Mouse (Mus musculus): ENCODE data around the gene Rela. TPM values are rescaled to one million over a fixed set of nuclear protein-coding genes. Genes with fewer than 3 reads are reported as not detected.
A peak's percentile ranks its signal among the peaks of the same experiment; 100 is the strongest.

Gene Rela
- polyA plus RNA-seq, 1 experiment from 2014 or later, result 37.7 TPM

- WGBS, result 93% methylated on average over 26 of the region's 26 CpGs
- Histone ChIP-seq H3K36me3 (ENCODE audit: control insufficient read depth, insufficient read depth) (peaks cover 55% of the 10 kb centered on the region), H3K4me3 (ENCODE audit: low read length) (no peak overlapping the region), H3K27me3 (ENCODE audit: control insufficient read depth, insufficient read depth, low read length) (no peaks in the 10 kb centered on the region), H3K9ac (ENCODE audit: low read length) (no peak overlapping the region), H3K4me1 (ENCODE audit: control insufficient read depth, insufficient read depth, low read length) (peaks cover 19% of the 10 kb centered on the region), H3K27ac (ENCODE audit: low read length) (no peak overlapping the region), H3K4me2 (ENCODE audit: low read depth, low read length) (no peak overlapping the region), H3K9me3 (replicated peaks; ENCODE audit: control insufficient read depth, low read length) (no peaks in the 10 kb centered on the region)
- no peak for ATAC-seq (replicated peaks; ENCODE audit: extremely low read depth, insufficient read depth, low FRiP score)
Measured at GRCm38 (mm10) chr19:5607705-5608410, 29.4 kb upstream of the Rela start.

- H3K27me3 ChIP-seq (ENCODE audit: control insufficient read depth, insufficient read depth, low read length), result no peaks in the 10 kb centered on the region
- H3K9ac ChIP-seq (ENCODE audit: low read length), result no peak overlapping the region; the same call in 1 of the 2 replicates
- H3K36me3 ChIP-seq (ENCODE audit: control insufficient read depth, insufficient read depth), result peaks cover 48% of the 10 kb centered on the region
- no peak overlapping the region for H3K27ac ChIP-seq (ENCODE audit: low read length)
- no peak for ATAC-seq (replicated peaks; ENCODE audit: extremely low read depth, insufficient read depth, low FRiP score)
- H3K4me2 ChIP-seq (ENCODE audit: low read depth, low read length), result peak overlapping the region; percentile 85
- peaks cover 15% of the 10 kb centered on the region for H3K4me1 ChIP-seq (ENCODE audit: control insufficient read depth, insufficient read depth, low read length)
- WGBS, result 93% methylated on average over 13 of the region's 13 CpGs
- peak overlapping the region; percentile 78 for H3K4me3 ChIP-seq (ENCODE audit: low read length)
- no peaks in the 10 kb centered on the region for H3K9me3 ChIP-seq (replicated peaks; ENCODE audit: control insufficient read depth, low read length)
Measured at GRCm38 (mm10) chr19:5608707-5609106, 28.6 kb upstream of the Rela start.

GRCm38 (mm10) chr19:5609171-5609546 is 28.1 kb upstream of the Rela start:
- 58% methylated on average over 10 of the region's 10 CpGs for WGBS
- Histone ChIP-seq H3K27me3 (ENCODE audit: control insufficient read depth, insufficient read depth, low read length) (no peaks in the 10 kb centered on the region), H3K27ac (ENCODE audit: low read length) (peak overlapping the region; percentile 96), H3K36me3 (ENCODE audit: control insufficient read depth, insufficient read depth) (peaks cover 45% of the 10 kb centered on the region), H3K9ac (ENCODE audit: low read length) (peak overlapping the region; percentile 87), H3K9me3 (replicated peaks; ENCODE audit: control insufficient read depth, low read length) (no peaks in the 10 kb centered on the region), H3K4me3 (ENCODE audit: low read length) (peak overlapping the region; percentile 78), H3K4me2 (ENCODE audit: low read depth, low read length) (peak overlapping the region; percentile 85), H3K4me1 (ENCODE audit: control insufficient read depth, insufficient read depth, low read length) (peaks cover 15% of the 10 kb centered on the region)
- ATAC-seq (replicated peaks; ENCODE audit: extremely low read depth, insufficient read depth, low FRiP score), result no peak

GRCm38 (mm10) chr19:5609547-5610404 is 27.5 kb upstream of the Rela start, which contains the start of gene Kat5:
Gene Kat5, minus strand, starts transcription at chr19:5610237.
- Histone ChIP-seq H3K9ac (ENCODE audit: low read length) (peak within 1 kb of the TSS; percentile 87), H3K27ac (ENCODE audit: low read length) (peak within 1 kb of the TSS; percentile 96), H3K27me3 (ENCODE audit: control insufficient read depth, insufficient read depth, low read length) (no peaks in the 10 kb centered on the region), H3K4me1 (ENCODE audit: control insufficient read depth, insufficient read depth, low read length) (peaks cover 15% of the 10 kb centered on the region), H3K4me2 (ENCODE audit: low read depth, low read length) (peak within 1 kb of the TSS; percentile 85), H3K4me3 (ENCODE audit: low read length) (peak within 1 kb of the TSS; percentile 78), H3K36me3 (ENCODE audit: control insufficient read depth, insufficient read depth) (peaks cover 39% of the 10 kb centered on the region), H3K9me3 (replicated peaks; ENCODE audit: control insufficient read depth, low read length) (no peaks in the 10 kb centered on the region)
- under 1% methylated on average over 55 of the region's 55 CpGs for WGBS
- ATAC-seq (replicated peaks; ENCODE audit: extremely low read depth, insufficient read depth, low FRiP score), result peak; percentile 90

- H3K9me3 ChIP-seq (replicated peaks; ENCODE audit: control insufficient read depth, low read length), result no peaks in the 10 kb centered on the region
- peaks cover 17% of the 10 kb centered on the region for H3K36me3 ChIP-seq (ENCODE audit: control insufficient read depth, insufficient read depth)
- no peak overlapping the region for H3K27ac ChIP-seq (ENCODE audit: low read length)
- H3K4me1 ChIP-seq (ENCODE audit: control insufficient read depth, insufficient read depth, low read length), result peaks cover 17% of the 10 kb centered on the region
- H3K4me3 ChIP-seq (ENCODE audit: low read length), result no peak overlapping the region
- ATAC-seq (replicated peaks; ENCODE audit: extremely low read depth, insufficient read depth, low FRiP score), result no peak
- no peak overlapping the region for H3K4me2 ChIP-seq (ENCODE audit: low read depth, low read length)
- no peak overlapping the region for H3K9ac ChIP-seq (ENCODE audit: low read length)
- WGBS, result 82% methylated on average over 1 of the region's 1 CpGs
- H3K27me3 ChIP-seq (ENCODE audit: control insufficient read depth, insufficient read depth, low read length), result no peaks in the 10 kb centered on the region
Measured at GRCm38 (mm10) chr19:5611973-5612372, 25.3 kb upstream of the Rela start.

GRCm38 (mm10) chr19:5612762-5613411 is 24.4 kb upstream of the Rela start:
- Histone ChIP-seq H3K9ac (ENCODE audit: low read length) (no peak overlapping the region), H3K27ac (ENCODE audit: low read length) (no peak overlapping the region), H3K9me3 (replicated peaks; ENCODE audit: control insufficient read depth, low read length) (no peaks in the 10 kb centered on the region), H3K4me1 (ENCODE audit: control insufficient read depth, insufficient read depth, low read length) (peaks cover 17% of the 10 kb centered on the region), H3K27me3 (ENCODE audit: control insufficient read depth, insufficient read depth, low read length) (no peaks in the 10 kb centered on the region), H3K36me3 (ENCODE audit: control insufficient read depth, insufficient read depth) (peaks cover 8% of the 10 kb centered on the region), H3K4me2 (ENCODE audit: low read depth, low read length) (no peak overlapping the region), H3K4me3 (ENCODE audit: low read length) (no peak overlapping the region)
- WGBS, result 64% methylated on average over 3 of the region's 3 CpGs
- ATAC-seq (replicated peaks; ENCODE audit: extremely low read depth, insufficient read depth, low FRiP score), result no peak

GRCm38 (mm10) chr19:5614953-5615352 is 22.3 kb upstream of the Rela start:
- H3K9ac ChIP-seq (ENCODE audit: low read length), result no peak overlapping the region
- H3K4me3 ChIP-seq (ENCODE audit: low read length), result no peak overlapping the region
- 49% methylated on average over 2 of the region's 2 CpGs for WGBS
- no peak overlapping the region for H3K4me2 ChIP-seq (ENCODE audit: low read depth, low read length)
- H3K27me3 ChIP-seq (ENCODE audit: control insufficient read depth, insufficient read depth, low read length), result no peaks in the 10 kb centered on the region
- H3K36me3 ChIP-seq (ENCODE audit: control insufficient read depth, insufficient read depth), result no peaks in the 10 kb centered on the region
- H3K4me1 ChIP-seq (ENCODE audit: control insufficient read depth, insufficient read depth, low read length), result peaks cover 9% of the 10 kb centered on the region; the same call in 1 of the 2 replicates
- no peak for ATAC-seq (replicated peaks; ENCODE audit: extremely low read depth, insufficient read depth, low FRiP score)
- no peaks in the 10 kb centered on the region for H3K9me3 ChIP-seq (replicated peaks; ENCODE audit: control insufficient read depth, low read length)
- no peak overlapping the region for H3K27ac ChIP-seq (ENCODE audit: low read length)

- Histone ChIP-seq H3K36me3 (ENCODE audit: control insufficient read depth, insufficient read depth) (no peaks in the 10 kb centered on the region), H3K9me3 (replicated peaks; ENCODE audit: control insufficient read depth, low read length) (no peaks in the 10 kb centered on the region), H3K27me3 (ENCODE audit: control insufficient read depth, insufficient read depth, low read length) (no peaks in the 10 kb centered on the region), H3K4me2 (ENCODE audit: low read depth, low read length) (no peak overlapping the region), H3K27ac (ENCODE audit: low read length) (no peak overlapping the region), H3K9ac (ENCODE audit: low read length) (no peak overlapping the region), H3K4me3 (ENCODE audit: low read length) (no peak overlapping the region), H3K4me1 (ENCODE audit: control insufficient read depth, insufficient read depth, low read length) (0 out of 2 replicates have a peak, but pooled peaks cover under 1% of the 10 kb centered on the region)
- no peak for ATAC-seq (replicated peaks; ENCODE audit: extremely low read depth, insufficient read depth, low FRiP score)
- 54% methylated on average over 4 of the region's 4 CpGs for WGBS
Measured at GRCm38 (mm10) chr19:5620007-5620406, 17.3 kb upstream of the Rela start.

All from heart, embryonic 16.5 days (tissue).